Mouse (Mus musculus) liver, adult 2 months (tissue): ENCODE measurements around the gene Pop7. TPM values are rescaled to one million over a fixed set of nuclear protein-coding genes. Genes with fewer than 3 reads are reported as not detected.

Experiments used
- DNase-seq: peaks from one replicate; pipeline ENCODE4 v3.0.0-alpha.2; 2011; ENCODE audit warnings: low read depth, low spot score; ENCODE audit errors: extremely low read depth
- H3K27ac ChIP-seq: fragments of 200-500 bp; replicated peaks from 2 replicates; pipeline ENCODE4 v1.5.1; 2012; ENCODE audit warnings: low read depth, mild to moderate bottlenecking, control low read depth, inconsistent platforms, low read length; ENCODE audit not compliant: insufficient read depth
- H3K27me3 ChIP-seq: fragments of 200-500 bp; 2 replicates; pipeline ENCODE4 v1.6.1; 2012; ENCODE audit warnings: mild to moderate bottlenecking, moderate library complexity, low read length, inconsistent platforms; ENCODE audit not compliant: control insufficient read depth, insufficient read depth
- H3K36me3 ChIP-seq: fragments of 200-500 bp; 2 replicates; pipeline ENCODE4 v1.6.1; 2012; ENCODE audit warnings: low read length, inconsistent platforms; ENCODE audit not compliant: control insufficient read depth, insufficient read depth
- H3K4me1 ChIP-seq: fragments of 200-500 bp; 2 replicates; pipeline ENCODE4 v1.6.1; 2011; ENCODE audit warnings: low read length; ENCODE audit not compliant: control insufficient read depth, insufficient read depth
- H3K4me3 ChIP-seq: fragments of 200-500 bp; 2 replicates; pipeline ENCODE4 v1.5.1; 2011; ENCODE audit warnings: low read depth, mild to moderate bottlenecking, control low read depth, low read length, moderate library complexity; ENCODE audit not compliant: insufficient read depth
- H3K79me2 ChIP-seq: fragments of 200-500 bp; 2 replicates; pipeline ENCODE4 v1.6.1; 2012; ENCODE audit warnings: inconsistent platforms, mild to moderate bottlenecking, low read length, moderate library complexity; ENCODE audit not compliant: control insufficient read depth, insufficient read depth
- H3K9ac ChIP-seq: fragments of 200-500 bp; 2 replicates; pipeline ENCODE4 v1.6.1; 2012; ENCODE audit warnings: low read depth, mild to moderate bottlenecking, control low read depth, inconsistent platforms, low read length
- CTCF ChIP-seq: fragments of 200-500 bp; IDR thresholded peaks from 2 replicates; pipeline ENCODE4 v1.5.1; 2011; ENCODE audit warnings: low read depth, low read length, control low read depth
- POLR2A ChIP-seq: fragments of 200-500 bp; IDR thresholded peaks from 2 replicates; pipeline ENCODE4 v1.6.1; 2011; ENCODE audit warnings: low read length, control low read depth; ENCODE audit not compliant: insufficient read depth; ENCODE audit errors: extremely low read depth
- WGBS: fragments of 180-500 bp; shearing (Covaris S2); methylation state at CpG from one replicate; pipeline ENCODE4 v1.1.7; 2018; 5-methylcytosine and 5-hydroxymethylcytosine counted together
- polyA plus RNA-seq: library from polyadenylated mRNA; depleted of rRNA; stranded (reverse); fragments of >200 nt; gene quantifications from 2 replicates; pipeline ENCODE4 v1.2.3, GENCODE M21; 2012
- total RNA-seq: library from RNA; depleted of rRNA; stranded (reverse); fragments of >200 nt; gene quantifications from 2 replicates; pipeline ENCODE4 v1.2.3, GENCODE M21; 2014

Gene Pop7
- total and polyA plus RNA-seq, 2 experiments: 5.9 to 17.8 TPM

- Histone ChIP-seq H3K36me3 (no peaks in the 10 kb centered on the region), H3K27me3 (no peaks in the 10 kb centered on the region), H3K9ac (no peak overlapping the region), H3K79me2 (peaks cover 63% of the 10 kb centered on the region), H3K27ac (no peak overlapping the region), H3K4me1 (peaks cover 15% of the 10 kb centered on the region), H3K4me3 (no peak overlapping the region)
- no peak for TF ChIP-seq CTCF
- no peak for TF ChIP-seq POLR2A
- DNase-seq: no peak
- WGBS: 74% methylated on average over 3 of the region's 3 CpGs
These were observed 9.4 kb upstream of the Pop7 start for GRCm38 (mm10) chr5:137511706-137512105.

GRCm38 (mm10) chr5:137510573-137511390 lies 8.5 kb upstream of the Pop7 start:
- peak overlapping the region; percentile 48 for H3K27ac ChIP-seq
- no peak for DNase-seq

GRCm38 (mm10) chr5:137510014-137510501 lies 7.7 kb upstream of the Pop7 start:
- H3K27me3 ChIP-seq: no peaks in the 10 kb centered on the region
- H3K4me1 ChIP-seq: peaks cover 15% of the 10 kb centered on the region
- no peaks in the 10 kb centered on the region for H3K36me3 ChIP-seq
- TF ChIP-seq POLR2A: 0 out of 2 replicates have a peak, but pooled peaks have one; percentile 18
- TF ChIP-seq CTCF: no peak
- peak; percentile 33 for DNase-seq
- 1% methylated on average over 51 of the region's 52 CpGs for WGBS
- H3K79me2 ChIP-seq: peaks cover 55% of the 10 kb centered on the region
- peak overlapping the region; percentile 97 for H3K4me3 ChIP-seq
- peak overlapping the region; percentile 99 for H3K9ac ChIP-seq
- peak overlapping the region; percentile 62; the same call in 1 of the 2 replicates for H3K27ac ChIP-seq

More at GRCm38 (mm10) chr5:137510573-137511390, 8.5 kb upstream of the Pop7 start:
- peaks cover 15% of the 10 kb centered on the region for H3K4me1 ChIP-seq
- H3K27me3 ChIP-seq: no peaks in the 10 kb centered on the region
- WGBS: 1% methylated on average over 45 of the region's 83 CpGs
- peaks cover 59% of the 10 kb centered on the region for H3K79me2 ChIP-seq
- TF ChIP-seq CTCF (no peak), POLR2A (no peak)
- H3K36me3 ChIP-seq: no peaks in the 10 kb centered on the region
- peak overlapping the region; percentile 97 for H3K4me3 ChIP-seq
- H3K9ac ChIP-seq: peak overlapping the region; percentile 99

GRCm38 (mm10) chr5:137504041-137504440 lies 1.7 kb upstream of the Pop7 start:
- H3K79me2 ChIP-seq: no peaks in the 10 kb centered on the region
- DNase-seq: no peak
- no peak overlapping the region for H3K27ac ChIP-seq
- 80% methylated on average over 6 of the region's 6 CpGs for WGBS
- no peaks in the 10 kb centered on the region for H3K27me3 ChIP-seq
- no peak overlapping the region for H3K4me3 ChIP-seq
- no peak overlapping the region for H3K9ac ChIP-seq
- no peaks in the 10 kb centered on the region for H3K36me3 ChIP-seq
- TF ChIP-seq CTCF: 0 out of 2 replicates have a peak, but pooled peaks have one; percentile 13
- TF ChIP-seq POLR2A: no peak
- H3K4me1 ChIP-seq: peaks cover 5% of the 10 kb centered on the region

GRCm38 (mm10) chr5:137502667-137503110 lies 371 bp upstream of the Pop7 start:
- H3K4me3 ChIP-seq: peak overlapping the region; percentile 74
- peak; percentile 84 for DNase-seq
- H3K27ac ChIP-seq: peak overlapping the region; percentile 80
- peaks cover 5% of the 10 kb centered on the region for H3K4me1 ChIP-seq
- under 1% methylated on average over 30 of the region's 30 CpGs for WGBS
- 0 out of 2 replicates have a peak, but pooled peaks have one; percentile 55 for TF ChIP-seq POLR2A
- peak; percentile 90 for TF ChIP-seq CTCF
- H3K9ac ChIP-seq: peak overlapping the region; percentile 72
- no peaks in the 10 kb centered on the region for H3K79me2 ChIP-seq
- H3K27me3 ChIP-seq: no peaks in the 10 kb centered on the region
- H3K36me3 ChIP-seq: no peaks in the 10 kb centered on the region

- Histone ChIP-seq H3K27me3 (no peaks in the 10 kb centered on the region), H3K4me1 (peaks cover 5% of the 10 kb centered on the region), H3K4me3 (no peak overlapping the region), H3K27ac (no peak overlapping the region), H3K9ac (no peak overlapping the region), H3K79me2 (no peaks in the 10 kb centered on the region), H3K36me3 (no peaks in the 10 kb centered on the region)
- no peak for TF ChIP-seq POLR2A
- no peak for DNase-seq
- 92% methylated on average over 7 of the region's 7 CpGs for WGBS
These were observed 2.1 kb downstream of the Pop7 start for GRCm38 (mm10) chr5:137500186-137500585.
